Mouse (Mus musculus) neural tube, embryonic 11.5 days (tissue): Measurements from ENCODE around the gene Ccdc103. TPM values are rescaled to one million over a fixed set of nuclear protein-coding genes. Genes with fewer than 3 reads are reported as not detected.

Source experiments
- ATAC-seq: fragments of 200-750 bp; cut with Nextera tagmentation; 2 replicates; pipeline ENCODE4 v1.8.0; 2017; ENCODE audit warnings: moderate number of reproducible peaks, mild to moderate bottlenecking, moderate TSS enrichment, moderate library complexity; ENCODE audit not compliant: insufficient read depth, low FRiP score, low TSS enrichment
- DNase-seq: peaks from one replicate; pipeline ENCODE4 v3.0.0-alpha.2; 2015; ENCODE audit warnings: low spot score
- H3K27ac ChIP-seq: fragments of 300-500 bp; sonication (generic); 2 replicates; pipeline ENCODE4 v1.5.1; 2014; ENCODE audit warnings: low read depth, mild to moderate bottlenecking, low read length
- H3K27me3 ChIP-seq: fragments of 300-500 bp; sonication (generic); 2 replicates; pipeline ENCODE4 v1.6.1; 2014; ENCODE audit warnings: mild to moderate bottlenecking, low read length, mixed read lengths; ENCODE audit not compliant: control insufficient read depth, insufficient read depth
- H3K36me3 ChIP-seq: fragments of 300-500 bp; sonication (generic); 2 replicates; pipeline ENCODE4 v1.6.1; 2014; ENCODE audit warnings: mild to moderate bottlenecking, low read length, moderate library complexity, mixed read lengths; ENCODE audit not compliant: control insufficient read depth, insufficient read depth
- H3K4me1 ChIP-seq: fragments of 300-500 bp; sonication (generic); 2 replicates; pipeline ENCODE4 v1.6.1; 2014; ENCODE audit warnings: low read length, mixed read lengths; ENCODE audit not compliant: control insufficient read depth, insufficient read depth
- H3K4me2 ChIP-seq: fragments of 300-500 bp; sonication (generic); 2 replicates; pipeline ENCODE4 v1.6.1; 2014; ENCODE audit warnings: low read depth, mild to moderate bottlenecking, moderate library complexity
- H3K4me3 ChIP-seq: fragments of 300-500 bp; sonication (generic); 2 replicates; pipeline ENCODE4 v1.5.1; 2014; ENCODE audit warnings: low read depth, low read length
- H3K9ac ChIP-seq: fragments of 300-500 bp; sonication (generic); 2 replicates; pipeline ENCODE4 v1.6.1; 2014; ENCODE audit warnings: mild to moderate bottlenecking, low read length
- H3K9me3 ChIP-seq: fragments of 300-500 bp; sonication (generic); 2 replicates; pipeline ENCODE4 v1.6.1; 2016; ENCODE audit warnings: low read length; ENCODE audit not compliant: control insufficient read depth
- WGBS: fragments of 180-500 bp; shearing (Covaris S2); extraction: QIAGEN DNeasy Blood & Tissue Kit; methylation state at CpG from one replicate; pipeline ENCODE4 v1.1.7; 2014; 5-methylcytosine and 5-hydroxymethylcytosine counted together
- polyA plus RNA-seq: library from polyadenylated mRNA; unstranded; fragments of >200 nt; fragmentation: Nextera tagmentation; extraction: Ambion mirVana; gene quantifications from 2 replicates; pipeline ENCODE4 v1.2.1, GENCODE M21; 2014

Gene Ccdc103
- polyA plus RNA-seq, 1 experiment from 2014 or later, result 1.9 TPM

- Histone ChIP-seq H3K4me2 (no peak overlapping the region), H3K27ac (no peak overlapping the region), H3K4me1 (no peaks in the 10 kb centered on the region), H3K4me3 (no peak overlapping the region), H3K9ac (no peak overlapping the region), H3K27me3 (peaks cover 30% of the 10 kb centered on the region), H3K36me3 (no peaks in the 10 kb centered on the region), H3K9me3 (no peaks in the 10 kb centered on the region)
- ATAC-seq (no peak), DNase-seq (no peak)
- 78% methylated on average over 20 of the region's 20 CpGs for WGBS
Measured at GRCm38 (mm10) chr11:102896641-102897040, 15.6 kb downstream of the Ccdc103 start.

GRCm38 (mm10) chr11:102898408-102898807 is 17.4 kb downstream of the Ccdc103 start:
- H3K4me2 ChIP-seq, result no peak overlapping the region
- H3K9me3 ChIP-seq, result no peaks in the 10 kb centered on the region
- no peaks in the 10 kb centered on the region for H3K4me1 ChIP-seq
- no peak overlapping the region for H3K4me3 ChIP-seq
- peaks cover 22% of the 10 kb centered on the region for H3K27me3 ChIP-seq
- WGBS, result 81% methylated on average over 9 of the region's 9 CpGs
- ATAC-seq (no peak), DNase-seq (no peak)
- H3K9ac ChIP-seq, result no peak overlapping the region
- no peaks in the 10 kb centered on the region for H3K36me3 ChIP-seq
- H3K27ac ChIP-seq, result no peak overlapping the region

- H3K9me3 ChIP-seq, result no peaks in the 10 kb centered on the region
- H3K27ac ChIP-seq, result no peak within 1 kb of the TSS
- H3K27me3 ChIP-seq, result peaks cover 5% of the 10 kb centered on the region; the same call in 1 of the 2 replicates
- ATAC-seq (no peak), DNase-seq (peak; percentile 85)
- H3K36me3 ChIP-seq, result peaks cover 3% of the 10 kb centered on the region
- H3K4me3 ChIP-seq, result no peak within 1 kb of the TSS
- H3K4me1 ChIP-seq, result no peaks in the 10 kb centered on the region
- WGBS, result 10% methylated on average over 7 of the region's 7 CpGs
- no peak within 1 kb of the TSS for H3K4me2 ChIP-seq
- no peak within 1 kb of the TSS for H3K9ac ChIP-seq
Measured at GRCm38 (mm10) chr11:102900763-102901162, 19.8 kb downstream of the Ccdc103 start, which contains the start of gene Gfap. Gene Gfap (minus strand): TSS chr11:102900912.

GRCm38 (mm10) chr11:102901199-102901598 is 20.2 kb downstream of the Ccdc103 start:
- peaks cover 6% of the 10 kb centered on the region for H3K36me3 ChIP-seq
- peaks cover under 1% of the 10 kb centered on the region; the same call in 1 of the 2 replicates for H3K27me3 ChIP-seq
- H3K4me3 ChIP-seq, result no peak overlapping the region
- H3K9ac ChIP-seq, result no peak overlapping the region
- H3K4me1 ChIP-seq, result no peaks in the 10 kb centered on the region
- ATAC-seq (no peak), DNase-seq (no peak)
- H3K27ac ChIP-seq, result no peak overlapping the region
- H3K4me2 ChIP-seq, result no peak overlapping the region
- 65% methylated on average over 4 of the region's 4 CpGs for WGBS
- no peaks in the 10 kb centered on the region for H3K9me3 ChIP-seq

- no peak overlapping the region for H3K9ac ChIP-seq
- H3K9me3 ChIP-seq, result no peaks in the 10 kb centered on the region
- no peak overlapping the region for H3K4me3 ChIP-seq
- 86% methylated on average over 5 of the region's 5 CpGs for WGBS
- no peaks in the 10 kb centered on the region for H3K4me1 ChIP-seq
- no peak overlapping the region for H3K27ac ChIP-seq
- H3K27me3 ChIP-seq, result no peaks in the 10 kb centered on the region
- no peak for DNase-seq
- no peak overlapping the region for H3K4me2 ChIP-seq
- H3K36me3 ChIP-seq, result peaks cover 7% of the 10 kb centered on the region
- ATAC-seq, result no peak
Measured at GRCm38 (mm10) chr11:102902107-102902506, 21.1 kb downstream of the Ccdc103 start.

GRCm38 (mm10) chr11:102903654-102904053 is 22.6 kb downstream of the Ccdc103 start:
- DNase-seq, result no peak

GRCm38 (mm10) chr11:102911376-102911775 is 30.4 kb downstream of the Ccdc103 start:
- Histone ChIP-seq H3K4me3 (no peak overlapping the region), H3K4me2 (no peak overlapping the region), H3K9ac (no peak overlapping the region), H3K36me3 (peaks cover 34% of the 10 kb centered on the region), H3K9me3 (no peaks in the 10 kb centered on the region), H3K27me3 (no peaks in the 10 kb centered on the region), H3K27ac (no peak overlapping the region), H3K4me1 (no peaks in the 10 kb centered on the region)
- ATAC-seq (no peak), DNase-seq (no peak)
- WGBS, result 83% methylated on average over 7 of the region's 7 CpGs

More at GRCm38 (mm10) chr11:102903654-102904053, 22.6 kb downstream of the Ccdc103 start:
- H3K27ac ChIP-seq, result no peak overlapping the region
- no peak overlapping the region for H3K4me2 ChIP-seq
- no peaks in the 10 kb centered on the region for H3K27me3 ChIP-seq
- no peak for ATAC-seq
- WGBS, result 72% methylated on average over 7 of the region's 7 CpGs
- H3K4me3 ChIP-seq, result no peak overlapping the region
- H3K9me3 ChIP-seq, result no peaks in the 10 kb centered on the region
- H3K4me1 ChIP-seq, result no peaks in the 10 kb centered on the region
- H3K9ac ChIP-seq, result no peak overlapping the region
- peaks cover 14% of the 10 kb centered on the region for H3K36me3 ChIP-seq

GRCm38 (mm10) chr11:102915380-102915779 is 34.4 kb downstream of the Ccdc103 start:
- 96% methylated on average over 9 of the region's 9 CpGs for WGBS
- H3K27me3 ChIP-seq, result no peaks in the 10 kb centered on the region
- peaks cover 18% of the 10 kb centered on the region for H3K36me3 ChIP-seq

GRCm38 (mm10) chr11:102918077-102918476 is 37.1 kb downstream of the Ccdc103 start:
- H3K4me1 ChIP-seq, result peaks cover 2% of the 10 kb centered on the region; the same call in 1 of the 2 replicates
- H3K27ac ChIP-seq, result no peak overlapping the region
- no peak for ATAC-seq
- no peak for DNase-seq
- no peak overlapping the region for H3K4me3 ChIP-seq
- H3K36me3 ChIP-seq, result peaks cover 17% of the 10 kb centered on the region
- no peak overlapping the region for H3K4me2 ChIP-seq
- WGBS, result 91% methylated on average over 4 of the region's 4 CpGs
- no peak overlapping the region for H3K9ac ChIP-seq
- no peaks in the 10 kb centered on the region for H3K9me3 ChIP-seq
- H3K27me3 ChIP-seq, result no peaks in the 10 kb centered on the region

More at GRCm38 (mm10) chr11:102915380-102915779, 34.4 kb downstream of the Ccdc103 start:
- Histone ChIP-seq H3K9me3 (no peaks in the 10 kb centered on the region), H3K4me1 (no peaks in the 10 kb centered on the region), H3K4me3 (no peak overlapping the region), H3K4me2 (no peak overlapping the region), H3K27ac (no peak overlapping the region), H3K9ac (no peak overlapping the region)
- no peak for ATAC-seq
- no peak for DNase-seq
